Comparison of ENCODE assay signal across 22 mouse cellular contexts in the genomic region with DNA sequence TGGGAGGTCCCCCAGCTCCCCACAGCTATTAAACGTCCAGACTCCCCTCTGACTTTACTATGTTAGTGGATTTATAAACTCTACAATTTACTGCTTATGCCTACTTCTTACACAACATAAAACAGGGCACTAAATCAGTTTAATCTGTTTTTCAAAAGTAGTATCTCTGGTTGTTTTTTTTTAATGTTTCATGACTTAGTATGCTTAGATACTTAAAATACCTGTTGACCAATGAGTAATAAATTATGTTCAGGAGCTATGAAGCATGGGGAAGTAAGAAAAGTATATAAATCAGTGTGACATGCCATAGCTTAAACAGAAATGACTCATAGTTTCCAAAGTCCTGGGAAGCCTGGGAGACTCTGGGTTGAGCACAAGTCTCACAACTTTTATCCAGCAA. TPM values are rescaled to one million over a fixed set of nuclear protein-coding genes. Genes with fewer than 3 reads are reported as not detected.
DNase-seq lines count a peak whose midpoint lies in the region; ATAC-seq and TF ChIP-seq lines count a peak whose summit lies in the region.
"Had no signal": no experiment of that assay in that cellular context is flagged by ENCODE, and none has a peak within 500 bp of the region (broad histone marks: within the 10 kb centered on the region; RNA-seq: fewer than 3 reads in every experiment).

No protein-coding gene starts in this region.

- no peaks in the 10 kb centered on the region for H3K27me3 ChIP-seq in kidney, postnatal 0 days (ENCODE audit: insufficient read depth, low read length)
- H3K27me3 ChIP-seq in C2C12 (ENCODE audit: control insufficient read depth, insufficient read depth, insufficient read length): no peaks in the 10 kb centered on the region
- H3K27me3 ChIP-seq in hindbrain, embryonic 10.5 days (ENCODE audit: insufficient read depth, poor library complexity, severe bottlenecking): no peaks in the 10 kb centered on the region
- H3K27me3 ChIP-seq: heart, embryonic 13.5 days; hindbrain, embryonic 15.5 days; intestine, embryonic 15.5 days; limb, embryonic 15.5 days; liver, embryonic 15.5 days; midbrain, embryonic 13.5 days; neural tube, embryonic 13.5 days had no signal

- H3K79me3 ChIP-seq in C2C12 (ENCODE audit: low read depth): peaks cover 16% of the 10 kb centered on the region

- H3K9ac ChIP-seq in kidney, postnatal 0 days (ENCODE audit: low read depth, low read length): no peak overlapping the region
- H3K9ac ChIP-seq: heart, embryonic 13.5 days; hindbrain, embryonic 15.5 days; intestine, embryonic 15.5 days; limb, embryonic 15.5 days; liver, embryonic 15.5 days; midbrain, embryonic 13.5 days; neural tube, embryonic 13.5 days had no signal

- TF ChIP-seq POLR2A in embryonic fibroblast, embryonic 13.5 days (IDR thresholded peaks at IDR 0.05; ENCODE audit: low read depth, low read length): no peak

- peak; percentile 82 for DNase-seq in kidney, postnatal 0 days (ENCODE audit: low spot score)
- DNase-seq in kidney, adult 8-10 months: no peak
- DNase-seq in urinary bladder, postnatal 14 days (ENCODE audit: low spot score): no peak
- DNase-seq in right cerebral cortex, postnatal 36 days (ENCODE audit: low spot score in 2 of 2): no peak
- DNase-seq in hindbrain, embryonic 10.5 days (ENCODE audit: low spot score): no peak
- DNase-seq: adrenal gland, adult 8-10 months; cerebellum, adult 9-10 months; right cerebral cortex, adult 18-20 months; thymus, postnatal 36 days had no signal

- no peak for TF ChIP-seq CTCF in kidney, postnatal 0 days (IDR thresholded peaks at IDR 0.05; ENCODE audit: low read depth)
- TF ChIP-seq CTCF in C2C12 (IDR thresholded peaks at IDR 0.05; ENCODE audit: control insufficient read depth, insufficient read depth, insufficient read length): no peak
- no peak for TF ChIP-seq CTCF in embryonic fibroblast, embryonic 13.5 days (IDR thresholded peaks at IDR 0.05; ENCODE audit: borderline replicate concordance, insufficient read depth, low read length)

- H3K27ac ChIP-seq in kidney, postnatal 0 days: no peak overlapping the region
- peak overlapping the region; percentile 98 for H3K27ac ChIP-seq in embryonic fibroblast, embryonic 13.5 days (ENCODE audit: insufficient read depth, low read length)
- H3K27ac ChIP-seq in hindbrain, embryonic 10.5 days: no peak overlapping the region
- H3K27ac ChIP-seq: heart, embryonic 13.5 days; hindbrain, embryonic 15.5 days; intestine, embryonic 15.5 days; limb, embryonic 15.5 days; liver, embryonic 15.5 days; midbrain, embryonic 13.5 days; neural tube, embryonic 13.5 days had no signal

- H3K79me2 ChIP-seq in C2C12 (ENCODE audit: control insufficient read depth, insufficient read depth): peaks cover 36% of the 10 kb centered on the region

- no peak overlapping the region for H3K4me2 ChIP-seq in kidney, postnatal 0 days (ENCODE audit: low read length)
- H3K4me2 ChIP-seq: heart, embryonic 13.5 days; hindbrain, embryonic 15.5 days; intestine, embryonic 15.5 days; limb, embryonic 15.5 days; liver, embryonic 15.5 days; midbrain, embryonic 13.5 days; neural tube, embryonic 13.5 days had no signal

- H3ac ChIP-seq in C2C12 (ENCODE audit: control insufficient read depth, insufficient read length, low read depth): no peak overlapping the region

- H3K4me1 ChIP-seq in kidney, postnatal 0 days (replicated peaks; ENCODE audit: insufficient read depth, low read length): no peaks in the 10 kb centered on the region
- peaks cover 8% of the 10 kb centered on the region for H3K4me1 ChIP-seq in embryonic fibroblast, embryonic 13.5 days (ENCODE audit: control insufficient read depth, insufficient read depth, low read length)
- H3K4me1 ChIP-seq in hindbrain, embryonic 10.5 days (replicated peaks): no peaks in the 10 kb centered on the region
- H3K4me1 ChIP-seq: heart, embryonic 13.5 days; hindbrain, embryonic 15.5 days; intestine, embryonic 15.5 days; limb, embryonic 15.5 days; liver, embryonic 15.5 days; midbrain, embryonic 13.5 days; neural tube, embryonic 13.5 days had no signal

- no peak overlapping the region for H3K4me3 ChIP-seq in kidney, postnatal 0 days (replicated peaks; ENCODE audit: low read depth, low read length)
- no peak overlapping the region for H3K4me3 ChIP-seq in C2C12 (ENCODE audit: insufficient read depth, poor library complexity, severe bottlenecking)
- no peak overlapping the region for H3K4me3 ChIP-seq in embryonic fibroblast, embryonic 13.5 days (ENCODE audit: insufficient read depth, low read length)
- no peak overlapping the region for H3K4me3 ChIP-seq in hindbrain, embryonic 10.5 days
- H3K4me3 ChIP-seq: erythroblast, embryonic 14.5 days; heart, embryonic 13.5 days; hindbrain, embryonic 15.5 days; intestine, embryonic 15.5 days; limb, embryonic 15.5 days; liver, embryonic 15.5 days; midbrain, embryonic 13.5 days; neural tube, embryonic 13.5 days had no signal

- ATAC-seq in kidney, postnatal 0 days (replicated peaks; ENCODE audit: low FRiP score, low read depth): peak; percentile 71
- ATAC-seq: forebrain, embryonic 16.5 days; intestine, embryonic 15.5 days; midbrain, embryonic 13.5 days had no signal

- H3K36me3 ChIP-seq in kidney, postnatal 0 days (ENCODE audit: insufficient read depth, low read length): no peaks in the 10 kb centered on the region
- H3K36me3 ChIP-seq in C2C12 (ENCODE audit: control insufficient read depth, insufficient read depth): no peaks in the 10 kb centered on the region
- 0 out of 2 replicates have a peak, but pooled peaks cover 4% of the 10 kb centered on the region for H3K36me3 ChIP-seq in hindbrain, embryonic 10.5 days
- H3K36me3 ChIP-seq: heart, embryonic 13.5 days; hindbrain, embryonic 15.5 days; intestine, embryonic 15.5 days; limb, embryonic 15.5 days; liver, embryonic 15.5 days; midbrain, embryonic 13.5 days; neural tube, embryonic 13.5 days had no signal

- H3K9me3 ChIP-seq in kidney, postnatal 0 days (replicated peaks; ENCODE audit: low read length): no peaks in the 10 kb centered on the region
- H3K9me3 ChIP-seq in hindbrain, embryonic 10.5 days: no peaks in the 10 kb centered on the region
- H3K9me3 ChIP-seq: heart, embryonic 13.5 days; hindbrain, embryonic 15.5 days; intestine, embryonic 15.5 days; limb, embryonic 15.5 days; liver, embryonic 15.5 days; midbrain, embryonic 13.5 days; neural tube, embryonic 13.5 days had no signal

- 9% methylated on average over 1 of the region's 1 CpGs for WGBS in kidney, postnatal 0 days
- 80% methylated on average over 1 of the region's 1 CpGs for WGBS in hindbrain, embryonic 10.5 days

TF ChIP-seq in C2C12, 6 proteins besides CTCF, POLR2A, EP300 and RAD21:
- TF ChIP-seq CEBPB (IDR thresholded peaks at IDR 0.05; ENCODE audit: low read depth): peak; percentile 72
- no peak for TF ChIP-seq MYOD1 (IDR thresholded peaks at IDR 0.05; ENCODE audit: control insufficient read depth, insufficient read length, low read depth)
- no peak for TF ChIP-seq USF1 (IDR thresholded peaks at IDR 0.05; ENCODE audit: low read depth)
- TF ChIP-seq FOSL1 (IDR thresholded peaks at IDR 0.05; ENCODE audit: insufficient read depth, low read length, poor library complexity, severe bottlenecking): peak; percentile 93
- TF ChIP-seq MAX (IDR thresholded peaks at IDR 0.05): no peak
- no peak for TF ChIP-seq MYOG (IDR thresholded peaks at IDR 0.05; ENCODE audit: control insufficient read depth, extremely low read depth, insufficient read length)

RNA-seq across cellular contexts. Expression of a gene that starts 17.1 kb away (rescaled TPM):
- 0.20 and 0.24 TPM in 2 replicates for polyA plus RNA-seq in kidney, postnatal 0 days (2015; fragmentation: Nextera tagmentation; extraction: Ambion mirVana)
- polyA plus RNA-seq in C2C12 (2012; fragmentation: generic; extraction: Trizol): not detected
- 0.12 TPM in 1 of 2 replicates, not detected in the other for polyA plus RNA-seq in embryonic fibroblast, embryonic 13.5 days (2011; ENCODE audit: insufficient read length, low read depth, missing spikeins)
- polyA plus RNA-seq in hindbrain, embryonic 10.5 days (2016; fragmentation: Nextera tagmentation; extraction: Ambion mirVana): 0.31 and 0.61 TPM in 2 replicates
- polyA plus RNA-seq: erythroblast, embryonic 14.5 days; large intestine, adult 2 months; small intestine, adult 2 months had no signal
